Mouse (Mus musculus): ENCODE results near the gene Gbx1. TPM values are rescaled to one million over a fixed set of nuclear protein-coding genes. Genes with fewer than 3 reads are reported as not detected.

Gbx1 gene
- total and polyA plus RNA-seq, 2 experiments from 2014 or later: 1.3 to 4.8 TPM

- Histone ChIP-seq H3K4me2 (ENCODE audit: low read depth) (no peak overlapping the region), H3K9ac (no peak overlapping the region), H3K36me3 (ENCODE audit: insufficient read depth) (peaks cover 17% of the 10 kb centered on the region), H3K4me1 (ENCODE audit: insufficient read depth) (no peaks in the 10 kb centered on the region), H3K9me3 (ENCODE audit: low read length) (no peaks in the 10 kb centered on the region), H3K27ac (ENCODE audit: low read depth, low read length) (no peak overlapping the region), H3K4me3 (ENCODE audit: low read depth, low read length) (no peak overlapping the region), H3K27me3 (ENCODE audit: insufficient read depth, low read length) (no peaks in the 10 kb centered on the region)
- no peak for TF ChIP-seq CTCF (IDR thresholded peaks at IDR 0.05; ENCODE audit: low read depth)
- ATAC-seq (no peak), DNase-seq (no peak)
- 46% methylated on average over 7 of the region's 7 CpGs for WGBS
Observed at GRCm38 (mm10) chr5:24472884-24473619, 54.0 kb downstream of the Gbx1 start.

- peak; percentile 94 for TF ChIP-seq CTCF (IDR thresholded peaks at IDR 0.05; ENCODE audit: low read depth)
- H3K4me1 ChIP-seq (ENCODE audit: insufficient read depth): no peaks in the 10 kb centered on the region
- ATAC-seq (peak; percentile 67), DNase-seq (peak; percentile 85)
- WGBS: 12% methylated on average over 5 of the region's 5 CpGs
- no peak overlapping the region for H3K27ac ChIP-seq (ENCODE audit: low read depth, low read length)
- H3K4me2 ChIP-seq (ENCODE audit: low read depth): no peak overlapping the region
- H3K36me3 ChIP-seq (ENCODE audit: insufficient read depth): no peaks in the 10 kb centered on the region
- no peaks in the 10 kb centered on the region for H3K9me3 ChIP-seq (ENCODE audit: low read length)
- H3K4me3 ChIP-seq (ENCODE audit: low read depth, low read length): no peak overlapping the region
- H3K27me3 ChIP-seq (ENCODE audit: insufficient read depth, low read length): no peaks in the 10 kb centered on the region
- H3K9ac ChIP-seq: no peak overlapping the region
Observed at GRCm38 (mm10) chr5:24470600-24470999, 56.4 kb downstream of the Gbx1 start.

- Histone ChIP-seq H3K4me1 (ENCODE audit: insufficient read depth) (no peaks in the 10 kb centered on the region), H3K36me3 (ENCODE audit: insufficient read depth) (no peaks in the 10 kb centered on the region), H3K27me3 (ENCODE audit: insufficient read depth, low read length) (no peaks in the 10 kb centered on the region), H3K4me2 (ENCODE audit: low read depth) (0 out of 2 replicates have a peak overlapping the region, but pooled peaks have one; percentile 13), H3K9ac (no peak overlapping the region), H3K9me3 (ENCODE audit: low read length) (no peaks in the 10 kb centered on the region), H3K4me3 (ENCODE audit: low read depth, low read length) (no peak overlapping the region), H3K27ac (ENCODE audit: low read depth, low read length) (no peak overlapping the region)
- DNase-seq (no peak), ATAC-seq (no peak)
- 28% methylated on average over 12 of the region's 12 CpGs for WGBS
- TF ChIP-seq CTCF (IDR thresholded peaks at IDR 0.05; ENCODE audit: low read depth): no peak
Observed at GRCm38 (mm10) chr5:24466762-24467161, 60.2 kb downstream of the Gbx1 start.

DNA sequence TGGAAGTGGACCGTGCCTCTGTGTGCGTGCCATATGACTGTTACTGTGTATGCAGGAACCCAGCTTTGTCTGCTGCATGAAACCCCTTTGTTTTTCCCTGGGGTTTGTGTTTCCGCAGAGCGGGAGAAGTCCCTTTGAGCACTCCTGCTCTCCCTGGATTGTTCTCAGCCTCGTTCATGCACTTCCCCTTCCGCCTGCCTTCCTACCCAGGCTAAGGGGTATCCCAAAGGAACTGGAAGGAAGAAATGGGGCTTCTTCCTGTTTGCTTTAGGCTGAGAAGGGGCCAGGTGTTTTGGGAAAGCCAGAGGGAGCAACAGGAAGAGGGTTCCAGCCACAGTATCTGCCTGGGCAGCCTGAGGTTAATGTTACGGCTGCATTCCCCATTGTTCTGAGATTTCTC lies 71.4 kb downstream of the Gbx1 start:
- TF ChIP-seq CTCF (IDR thresholded peaks at IDR 0.05; ENCODE audit: low read depth): no peak
- Histone ChIP-seq H3K4me3 (ENCODE audit: low read depth, low read length) (no peak overlapping the region), H3K9ac (0 out of 2 replicates have a peak overlapping the region, but pooled peaks have one; percentile 6), H3K9me3 (ENCODE audit: low read length) (no peaks in the 10 kb centered on the region), H3K36me3 (ENCODE audit: insufficient read depth) (no peaks in the 10 kb centered on the region), H3K27ac (ENCODE audit: low read depth, low read length) (no peak overlapping the region), H3K4me2 (ENCODE audit: low read depth) (0 out of 2 replicates have a peak overlapping the region, but pooled peaks have one; percentile 0), H3K27me3 (ENCODE audit: insufficient read depth, low read length) (no peaks in the 10 kb centered on the region), H3K4me1 (ENCODE audit: insufficient read depth) (peaks cover 29% of the 10 kb centered on the region)
- DNase-seq (no peak), ATAC-seq (no peak)
- WGBS: 50% methylated on average over 7 of the region's 7 CpGs

GRCm38 (mm10) chr5:24455076-24455475 lies 71.9 kb downstream of the Gbx1 start:
- TF ChIP-seq CTCF (IDR thresholded peaks at IDR 0.05; ENCODE audit: low read depth): no peak
- peak overlapping the region; percentile 0; the same call in 1 of the 2 replicates for H3K4me2 ChIP-seq (ENCODE audit: low read depth)
- no peak for ATAC-seq
- DNase-seq: no peak
- no peak overlapping the region; the same call in 1 of the 2 replicates for H3K9ac ChIP-seq
- no peak overlapping the region for H3K27ac ChIP-seq (ENCODE audit: low read depth, low read length)
- no peaks in the 10 kb centered on the region for H3K36me3 ChIP-seq (ENCODE audit: insufficient read depth)
- no peaks in the 10 kb centered on the region for H3K9me3 ChIP-seq (ENCODE audit: low read length)
- H3K4me3 ChIP-seq (ENCODE audit: low read depth, low read length): no peak overlapping the region
- peaks cover 29% of the 10 kb centered on the region for H3K4me1 ChIP-seq (ENCODE audit: insufficient read depth)
- no peaks in the 10 kb centered on the region for H3K27me3 ChIP-seq (ENCODE audit: insufficient read depth, low read length)
- WGBS: 63% methylated on average over 3 of the region's 3 CpGs

- no peaks in the 10 kb centered on the region for H3K36me3 ChIP-seq (ENCODE audit: insufficient read depth)
Observed at GRCm38 (mm10) chr5:24453985-24454303, 73.1 kb downstream of the Gbx1 start.

GRCm38 (mm10) chr5:24453283-24453984 lies 73.6 kb downstream of the Gbx1 start:
- H3K27me3 ChIP-seq (ENCODE audit: insufficient read depth, low read length): no peaks in the 10 kb centered on the region
- peak; percentile 27 for DNase-seq
- H3K4me3 ChIP-seq (ENCODE audit: low read depth, low read length): peak overlapping the region; percentile 90
- peak; percentile 23; the same call in 1 of the 2 replicates for TF ChIP-seq CTCF (IDR thresholded peaks at IDR 0.05; ENCODE audit: low read depth)
- no peaks in the 10 kb centered on the region for H3K9me3 ChIP-seq (ENCODE audit: low read length)
- H3K4me2 ChIP-seq (ENCODE audit: low read depth): peak overlapping the region; percentile 91
- no peaks in the 10 kb centered on the region for H3K36me3 ChIP-seq (ENCODE audit: insufficient read depth)
- WGBS: 2% methylated on average over 5 of the region's 5 CpGs
- peak overlapping the region; percentile 91; the same call in 1 of the 2 replicates for H3K27ac ChIP-seq (ENCODE audit: low read depth, low read length)
- no peak for ATAC-seq
- H3K9ac ChIP-seq: peak overlapping the region; percentile 85
- H3K4me1 ChIP-seq (ENCODE audit: insufficient read depth): peaks cover 29% of the 10 kb centered on the region

More at GRCm38 (mm10) chr5:24453985-24454303, 73.1 kb downstream of the Gbx1 start:
- TF ChIP-seq CTCF (IDR thresholded peaks at IDR 0.05; ENCODE audit: low read depth): no peak
- peaks cover 29% of the 10 kb centered on the region for H3K4me1 ChIP-seq (ENCODE audit: insufficient read depth)
- no peak overlapping the region for H3K27ac ChIP-seq (ENCODE audit: low read depth, low read length)
- peak overlapping the region; percentile 91 for H3K4me2 ChIP-seq (ENCODE audit: low read depth)
- peak overlapping the region; percentile 90 for H3K4me3 ChIP-seq (ENCODE audit: low read depth, low read length)
- no peaks in the 10 kb centered on the region for H3K9me3 ChIP-seq (ENCODE audit: low read length)
- peak overlapping the region; percentile 85; the same call in 1 of the 2 replicates for H3K9ac ChIP-seq
- no peak for DNase-seq
- WGBS: 5% methylated on average over 2 of the region's 2 CpGs
- ATAC-seq: no peak
- H3K27me3 ChIP-seq (ENCODE audit: insufficient read depth, low read length): no peaks in the 10 kb centered on the region

Other genes with a start within 250 kb of the Gbx1 start
- gene Kcnh2, start 175.6 kb downstream of the Gbx1 start, total RNA-seq (2014; rRNA removed): 13.5 and 21.2 TPM in 2 replicates
- 4.7 and 6.8 TPM in 2 replicates for gene Kcnh2, start 175.6 kb downstream of the Gbx1 start, polyA plus RNA-seq (2015; fragmentation: Nextera tagmentation; extraction: Ambion mirVana)
- 6.1 and 8.3 TPM in 2 replicates for gene Nos3, start 162.4 kb downstream of the Gbx1 start, total RNA-seq (2014; rRNA removed)
- gene Nos3, start 162.4 kb downstream of the Gbx1 start, polyA plus RNA-seq (2015; fragmentation: Nextera tagmentation; extraction: Ambion mirVana): 6.3 and 6.8 TPM in 2 replicates
- 8.0 and 9.5 TPM in 2 replicates for gene Atg9b, start 135.1 kb downstream of the Gbx1 start, total RNA-seq (2014; rRNA removed)
- 3.4 and 5.1 TPM in 2 replicates for gene Atg9b, start 135.1 kb downstream of the Gbx1 start, polyA plus RNA-seq (2015; fragmentation: Nextera tagmentation; extraction: Ambion mirVana)
- gene Abcb8, start 133.5 kb downstream of the Gbx1 start, total RNA-seq (2014; rRNA removed): 58.2 and 64.1 TPM in 2 replicates
- gene Abcb8, start 133.5 kb downstream of the Gbx1 start, polyA plus RNA-seq (2015; fragmentation: Nextera tagmentation; extraction: Ambion mirVana): 38.7 and 44.6 TPM in 2 replicates
- gene Asic3, start 113.8 kb downstream of the Gbx1 start, total RNA-seq (2014; rRNA removed): 0.15 TPM in 1 of 2 replicates, not detected in the other
- gene Asic3, start 113.8 kb downstream of the Gbx1 start, polyA plus RNA-seq (2015; fragmentation: Nextera tagmentation; extraction: Ambion mirVana): 0.08 and 0.52 TPM in 2 replicates
- 83.3 and 93.8 TPM in 2 replicates for gene Cdk5, start 103.7 kb downstream of the Gbx1 start, total RNA-seq (2014; rRNA removed)
- gene Cdk5, start 103.7 kb downstream of the Gbx1 start, polyA plus RNA-seq (2015; fragmentation: Nextera tagmentation; extraction: Ambion mirVana): 156 and 165 TPM in 2 replicates
- 21.4 and 31.9 TPM in 2 replicates for gene Slc4a2, start 103.4 kb downstream of the Gbx1 start, total RNA-seq (2014; rRNA removed)
- gene Slc4a2, start 103.4 kb downstream of the Gbx1 start, polyA plus RNA-seq (2015; fragmentation: Nextera tagmentation; extraction: Ambion mirVana): 9.7 and 13.9 TPM in 2 replicates
- 87.0 and 132 TPM in 2 replicates for gene Fastk, start 81.9 kb downstream of the Gbx1 start, total RNA-seq (2014; rRNA removed)
- 88.7 and 91.9 TPM in 2 replicates for gene Fastk, start 81.9 kb downstream of the Gbx1 start, polyA plus RNA-seq (2015; fragmentation: Nextera tagmentation; extraction: Ambion mirVana)
- 34.3 and 47.2 TPM in 2 replicates for gene Tmub1, start 79.3 kb downstream of the Gbx1 start, total RNA-seq (2014; rRNA removed)
- gene Tmub1, start 79.3 kb downstream of the Gbx1 start, polyA plus RNA-seq (2015; fragmentation: Nextera tagmentation; extraction: Ambion mirVana): 54.8 and 56.7 TPM in 2 replicates
- gene Agap3, start 75.0 kb downstream of the Gbx1 start, total RNA-seq (2014; rRNA removed): 270 and 296 TPM in 2 replicates
- 136 and 140 TPM in 2 replicates for gene Agap3, start 75.0 kb downstream of the Gbx1 start, polyA plus RNA-seq (2015; fragmentation: Nextera tagmentation; extraction: Ambion mirVana)
- gene Asb10, start 13.8 kb upstream of the Gbx1 start, total RNA-seq (2014; rRNA removed): 0.43 TPM in 1 of 2 replicates, not detected in the other
- gene Asb10, start 13.8 kb upstream of the Gbx1 start, polyA plus RNA-seq (2015; fragmentation: Nextera tagmentation; extraction: Ambion mirVana): 0.21 and 0.22 TPM in 2 replicates
- not detected in 2 replicates for gene 4931409K22Rik, start 29.6 kb upstream of the Gbx1 start, total RNA-seq (2014; rRNA removed)
- gene 4931409K22Rik, start 29.6 kb upstream of the Gbx1 start, polyA plus RNA-seq (2015; fragmentation: Nextera tagmentation; extraction: Ambion mirVana): 0.11 TPM in 1 of 2 replicates, not detected in the other
- gene Abcf2, start 50.3 kb upstream of the Gbx1 start, total RNA-seq (2014; rRNA removed): 59.8 and 66.2 TPM in 2 replicates
- gene Abcf2, start 50.3 kb upstream of the Gbx1 start, polyA plus RNA-seq (2015; fragmentation: Nextera tagmentation; extraction: Ambion mirVana): 73.7 and 80.8 TPM in 2 replicates
- 25.0 and 33.5 TPM in 2 replicates for gene Chpf2, start 59.5 kb upstream of the Gbx1 start, total RNA-seq (2014; rRNA removed)
- 18.7 and 21.3 TPM in 2 replicates for gene Chpf2, start 59.5 kb upstream of the Gbx1 start, polyA plus RNA-seq (2015; fragmentation: Nextera tagmentation; extraction: Ambion mirVana)
- 265 and 272 TPM in 2 replicates for gene Smarcd3, start 97.2 kb upstream of the Gbx1 start, total RNA-seq (2014; rRNA removed)
- 162 and 168 TPM in 2 replicates for gene Smarcd3, start 97.2 kb upstream of the Gbx1 start, polyA plus RNA-seq (2015; fragmentation: Nextera tagmentation; extraction: Ambion mirVana)
- gene Nub1, start 158.3 kb upstream of the Gbx1 start, total RNA-seq (2014; rRNA removed): 88.6 TPM in 2 replicates
- gene Nub1, start 158.3 kb upstream of the Gbx1 start, polyA plus RNA-seq (2015; fragmentation: Nextera tagmentation; extraction: Ambion mirVana): 59.4 and 61.0 TPM in 2 replicates
- 7.2 and 13.1 TPM in 2 replicates for gene Wdr86, start 203.5 kb upstream of the Gbx1 start, total RNA-seq (2014; rRNA removed)
- 4.4 and 5.5 TPM in 2 replicates for gene Wdr86, start 203.5 kb upstream of the Gbx1 start, polyA plus RNA-seq (2015; fragmentation: Nextera tagmentation; extraction: Ambion mirVana)
- gene Crygn, start 230.8 kb upstream of the Gbx1 start, total RNA-seq (2014; rRNA removed): 0.33 TPM in 1 of 2 replicates, not detected in the other
- gene Crygn, start 230.8 kb upstream of the Gbx1 start, polyA plus RNA-seq (2015; fragmentation: Nextera tagmentation; extraction: Ambion mirVana): 2.1 and 4.9 TPM in 2 replicates

Measured in forebrain, postnatal 0 days (tissue).